Mouse (Mus musculus) hindbrain, embryonic 11.5 days (tissue): ENCODE data around the gene Rtca. TPM values are rescaled to one million over a fixed set of nuclear protein-coding genes. Genes with fewer than 3 reads are reported as not detected.

Source experiments
- ATAC-seq: fragments of 200-750 bp; cut with Nextera tagmentation; 2 replicates; pipeline ENCODE4 v1.8.0; 2017; ENCODE audit warnings: mild to moderate bottlenecking, moderate TSS enrichment, moderate library complexity; ENCODE audit not compliant: low FRiP score
- DNase-seq: peaks from one replicate; pipeline ENCODE4 v3.0.0-alpha.2; 2015; ENCODE audit warnings: low spot score
- H3K27ac ChIP-seq: fragments of 300-500 bp; sonication (generic); 2 replicates; pipeline ENCODE4 v1.5.1; 2014; ENCODE audit warnings: mild to moderate bottlenecking, low read depth, low read length
- H3K27me3 ChIP-seq: fragments of 300-500 bp; sonication (generic); 2 replicates; pipeline ENCODE4 v1.6.1; 2014; ENCODE audit warnings: mild to moderate bottlenecking, low read length, moderate library complexity, mixed read lengths; ENCODE audit not compliant: control insufficient read depth, insufficient read depth
- H3K36me3 ChIP-seq: fragments of 300-500 bp; sonication (generic); 2 replicates; pipeline ENCODE4 v1.6.1; 2014; ENCODE audit warnings: mild to moderate bottlenecking, low read length, moderate library complexity, mixed read lengths; ENCODE audit not compliant: control insufficient read depth, insufficient read depth
- H3K4me1 ChIP-seq: fragments of 300-500 bp; sonication (generic); replicated peaks from 2 replicates; pipeline ENCODE4 v1.6.1; 2014; ENCODE audit warnings: low read length, mixed read lengths; ENCODE audit not compliant: control insufficient read depth, insufficient read depth
- H3K4me2 ChIP-seq: fragments of 300-500 bp; sonication (generic); replicated peaks from 2 replicates; pipeline ENCODE4 v1.6.1; 2014; ENCODE audit warnings: mild to moderate bottlenecking, low read depth, low read length
- H3K4me3 ChIP-seq: fragments of 300-500 bp; sonication (generic); 2 replicates; pipeline ENCODE4 v1.5.1; 2014; ENCODE audit warnings: low read depth, low read length
- H3K9ac ChIP-seq: fragments of 300-500 bp; sonication (generic); 2 replicates; pipeline ENCODE4 v1.6.1; 2014; ENCODE audit warnings: low read depth, low read length
- H3K9me3 ChIP-seq: fragments of 300-500 bp; sonication (generic); 2 replicates; pipeline ENCODE4 v1.6.1; 2016; ENCODE audit warnings: low read length; ENCODE audit not compliant: control insufficient read depth
- WGBS: fragments of 180-500 bp; shearing (Covaris S2); extraction: QIAGEN DNeasy Blood & Tissue Kit; methylation state at CpG from one replicate; pipeline ENCODE4 v1.1.7; 2014; 5-methylcytosine and 5-hydroxymethylcytosine counted together
- polyA plus RNA-seq: library from polyadenylated mRNA; unstranded; fragments of >200 nt; fragmentation: Nextera tagmentation; extraction: Ambion mirVana; gene quantifications from 2 replicates; pipeline ENCODE4 v1.2.1, GENCODE M21; 2014

Gene Rtca
- polyA plus RNA-seq, 1 experiment from 2014 or later = 123 TPM

DNA sequence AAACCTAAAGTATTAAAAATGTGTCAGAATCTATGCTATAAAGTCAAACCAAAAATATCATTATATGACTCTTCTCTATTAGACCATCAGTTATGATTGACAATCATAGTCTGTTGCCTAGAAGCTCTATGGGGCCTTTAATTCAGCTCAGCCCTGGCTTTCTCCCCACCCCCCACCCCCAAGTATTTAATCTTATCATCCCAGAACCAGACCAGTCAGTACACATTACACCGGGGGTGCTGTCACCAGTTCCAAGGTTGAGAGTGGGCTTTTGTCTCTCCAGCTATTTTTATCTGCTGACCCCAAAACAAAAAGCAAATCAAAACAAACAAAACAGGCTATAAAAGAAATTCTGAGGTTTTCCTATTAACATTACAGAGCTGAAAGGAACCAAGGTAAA lies 53.5 kb downstream of the Rtca start:
- Histone ChIP-seq H3K36me3 (no peaks in the 10 kb centered on the region), H3K9ac (no peak overlapping the region), H3K4me3 (no peak overlapping the region), H3K4me1 (no peaks in the 10 kb centered on the region), H3K9me3 (no peaks in the 10 kb centered on the region), H3K4me2 (no peak overlapping the region), H3K27ac (no peak overlapping the region), H3K27me3 (no peaks in the 10 kb centered on the region)
- DNase-seq (no peak), ATAC-seq (no peak)
- WGBS = 71% methylated on average over 1 of the region's 1 CpGs

DNA sequence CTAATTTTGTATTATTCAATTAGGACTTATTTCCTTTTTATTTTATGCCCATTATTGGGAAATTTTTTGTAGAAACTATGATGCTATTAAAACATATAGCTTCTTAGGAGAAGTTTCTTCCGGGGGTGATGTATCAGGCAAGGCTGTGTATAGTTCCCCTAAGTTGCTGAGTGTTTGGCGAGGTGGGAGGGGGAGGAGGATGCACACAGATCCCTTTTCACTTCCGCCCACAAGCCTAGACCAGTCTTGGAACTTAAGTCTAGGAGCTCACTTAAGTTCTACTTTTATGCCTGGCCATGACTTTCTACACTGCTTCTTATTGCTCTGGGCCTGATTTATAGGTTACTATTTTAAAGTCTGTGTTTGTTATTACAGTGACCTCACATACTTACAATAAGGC lies 57.3 kb downstream of the Rtca start:
- H3K9me3 ChIP-seq = no peaks in the 10 kb centered on the region
- DNase-seq (no peak), ATAC-seq (no peak)
- no peak overlapping the region for H3K9ac ChIP-seq
- H3K27me3 ChIP-seq = no peaks in the 10 kb centered on the region
- H3K27ac ChIP-seq = no peak overlapping the region
- H3K4me1 ChIP-seq = no peaks in the 10 kb centered on the region
- WGBS = 94% methylated on average over 3 of the region's 3 CpGs
- H3K4me3 ChIP-seq = no peak overlapping the region
- H3K36me3 ChIP-seq = no peaks in the 10 kb centered on the region
- no peak overlapping the region for H3K4me2 ChIP-seq

GRCm38 (mm10) chr3:116444327-116444726 lies 63.7 kb downstream of the Rtca start:
- no peak overlapping the region for H3K27ac ChIP-seq
- no peak overlapping the region for H3K4me3 ChIP-seq
- 87% methylated on average over 9 of the region's 9 CpGs for WGBS
- H3K9ac ChIP-seq = no peak overlapping the region
- no peaks in the 10 kb centered on the region for H3K4me1 ChIP-seq
- no peak for DNase-seq
- H3K9me3 ChIP-seq = no peaks in the 10 kb centered on the region
- H3K36me3 ChIP-seq = no peaks in the 10 kb centered on the region
- H3K4me2 ChIP-seq = no peak overlapping the region
- H3K27me3 ChIP-seq = no peaks in the 10 kb centered on the region
- no peak for ATAC-seq

DNA sequence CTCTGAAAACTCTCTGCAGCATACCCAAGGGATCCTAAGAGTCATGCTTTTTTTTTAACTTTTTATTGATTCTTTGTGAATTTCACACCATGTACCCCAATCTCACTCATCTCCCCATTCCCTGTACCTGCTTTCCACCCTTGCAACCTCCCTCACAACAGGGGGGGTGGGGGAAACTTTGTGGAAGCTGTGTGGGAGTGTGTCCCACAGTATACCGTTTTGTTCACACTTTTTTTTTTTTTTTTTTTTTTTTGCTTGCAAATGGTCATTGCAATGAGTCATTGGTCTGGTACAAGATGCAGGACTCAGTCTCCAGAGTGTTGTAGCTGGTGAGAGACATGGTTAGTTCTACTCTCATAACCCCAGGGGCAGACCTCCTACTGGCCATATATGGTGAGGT lies 65.2 kb downstream of the Rtca start:
- Histone ChIP-seq H3K4me3 (no peak overlapping the region), H3K4me1 (no peaks in the 10 kb centered on the region), H3K27ac (no peak overlapping the region), H3K9ac (no peak overlapping the region), H3K36me3 (no peaks in the 10 kb centered on the region), H3K9me3 (no peaks in the 10 kb centered on the region), H3K4me2 (no peak overlapping the region), H3K27me3 (no peaks in the 10 kb centered on the region)
- WGBS = 83% methylated on average over 1 of the region's 1 CpGs
- no peak for DNase-seq
- ATAC-seq = no peak

GRCm38 (mm10) chr3:116441518-116442205 lies 66.3 kb downstream of the Rtca start:
- 92% methylated on average over 15 of the region's 15 CpGs for WGBS
- DNase-seq = no peak
- Histone ChIP-seq H3K9ac (no peak overlapping the region), H3K4me1 (no peaks in the 10 kb centered on the region), H3K36me3 (no peaks in the 10 kb centered on the region), H3K27ac (no peak overlapping the region), H3K27me3 (no peaks in the 10 kb centered on the region), H3K4me3 (no peak overlapping the region), H3K4me2 (no peak overlapping the region), H3K9me3 (no peaks in the 10 kb centered on the region)
- no peak for ATAC-seq

DNA sequence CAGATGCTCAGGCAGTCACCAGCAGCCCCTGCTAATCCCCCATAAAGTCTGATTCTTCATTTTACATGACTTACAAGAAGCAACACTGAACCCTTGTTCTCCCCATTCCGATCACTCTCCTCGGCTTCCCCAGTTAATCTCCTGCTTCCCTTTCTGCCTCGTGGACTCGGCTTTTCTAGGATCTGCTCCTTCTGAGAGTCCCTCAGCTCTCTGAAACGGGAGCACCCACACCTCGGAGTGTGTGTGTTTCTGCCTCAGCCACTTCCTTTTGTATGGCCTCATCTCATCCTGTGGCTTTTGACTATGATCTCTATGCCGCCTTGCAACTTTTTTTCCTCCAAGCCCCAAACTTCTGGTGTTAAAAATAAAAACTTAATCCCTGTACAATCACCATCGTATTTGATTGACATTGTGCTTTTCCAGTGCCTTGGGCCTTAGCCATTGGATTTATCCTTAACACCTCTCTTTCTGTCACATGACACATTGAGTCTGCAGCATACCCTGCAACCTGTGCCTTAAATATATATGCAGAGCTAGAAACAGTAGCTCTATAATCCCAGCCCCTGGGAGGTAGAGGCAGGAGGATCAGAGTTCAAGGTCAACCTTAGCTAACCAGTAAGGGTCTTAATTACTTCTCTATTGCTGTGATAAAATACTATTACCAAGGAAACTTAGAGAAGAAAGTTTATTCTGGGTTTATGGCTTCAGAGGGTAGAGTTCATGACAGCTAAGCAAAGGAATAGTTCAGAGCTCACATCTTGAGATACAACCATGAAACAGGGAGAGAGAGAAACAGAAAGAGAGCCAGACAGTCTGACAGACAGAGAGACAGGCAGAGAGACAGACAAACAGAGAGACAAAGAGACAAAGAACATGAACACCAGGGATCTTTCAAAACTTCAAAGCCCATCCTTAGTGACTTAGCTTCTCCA lies 67.7 kb downstream of the Rtca start:
- 76% methylated on average over 8 of the region's 8 CpGs for WGBS
- Histone ChIP-seq H3K36me3 (no peaks in the 10 kb centered on the region), H3K9ac (no peak overlapping the region), H3K4me1 (no peaks in the 10 kb centered on the region), H3K27ac (no peak overlapping the region), H3K4me2 (no peak overlapping the region), H3K4me3 (no peak overlapping the region), H3K27me3 (no peaks in the 10 kb centered on the region), H3K9me3 (no peaks in the 10 kb centered on the region)
- ATAC-seq (no peak), DNase-seq (no peak)

Other genes with a start within 250 kb of the Rtca start
- gene Cdc14a, start 84.2 kb downstream of the Rtca start, polyA plus RNA-seq = 14.1 and 17.2 TPM in 2 replicates
- gene Dbt, start 4.9 kb upstream of the Rtca start, polyA plus RNA-seq = 13.0 and 14.2 TPM in 2 replicates
- 0.66 and 0.67 TPM in 2 replicates for gene Lrrc39, start 54.8 kb upstream of the Rtca start, polyA plus RNA-seq
- 32.7 and 34.9 TPM in 2 replicates for gene Sass6, start 86.8 kb upstream of the Rtca start, polyA plus RNA-seq
- 22.8 and 31.3 TPM in 2 replicates for gene Trmt13, start 106.4 kb upstream of the Rtca start, polyA plus RNA-seq
- 86.5 and 90.4 TPM in 2 replicates for gene Mfsd14a, start 154.5 kb upstream of the Rtca start, polyA plus RNA-seq
- gene Gm43191, start 173.1 kb upstream of the Rtca start, polyA plus RNA-seq = not detected in 2 replicates
- gene Slc35a3, start 204.6 kb upstream of the Rtca start, polyA plus RNA-seq = 7.7 and 8.3 TPM in 2 replicates